Mouse (Mus musculus) ES-E14 (cell line): ENCODE measurements around the gene Hils1.

Source experiments
- ZC3H11A ChIP-seq: IDR thresholded peaks from 2 replicates; pipeline ENCODE4 v1.6.1; 2012; ENCODE audit warnings: low read depth, mild to moderate bottlenecking, inconsistent platforms, low read length, borderline replicate concordance
- ZNF384 ChIP-seq: IDR thresholded peaks from 2 replicates; pipeline ENCODE4 v1.6.1; 2012; ENCODE audit warnings: low read depth, low read length, inconsistent platforms

DNA sequence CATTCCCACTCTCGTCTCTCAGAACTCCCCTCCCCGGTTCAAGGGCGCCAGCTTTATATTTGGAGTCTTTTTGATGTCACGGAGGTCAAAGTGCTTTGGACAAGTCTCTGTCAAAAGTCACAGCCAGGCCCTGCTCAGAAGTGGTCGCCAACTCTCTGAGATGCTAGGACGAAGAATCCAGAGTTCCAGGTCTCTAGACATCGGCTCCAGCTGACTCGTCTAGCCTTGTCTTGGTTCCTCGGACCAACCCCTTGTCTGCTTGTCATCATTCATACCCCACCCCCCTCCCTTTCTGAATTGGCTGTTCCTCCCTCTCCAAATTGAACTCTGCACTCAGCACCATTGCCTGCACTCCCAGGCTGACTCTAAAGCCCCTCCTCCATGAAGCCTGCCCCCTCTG lies 37.8 kb upstream of the Hils1 start:
- TF ChIP-seq ZC3H11A (no peak), ZNF384 (no peak)
